Mouse (Mus musculus): ENCODE data around the gene Tanc2. TPM values are rescaled to one million over a fixed set of nuclear protein-coding genes. Genes with fewer than 3 reads are reported as not detected.

The Tanc2 gene
- total and polyA plus RNA-seq, 2 experiments from 2014 or later: 26.8 to 83.4 TPM

DNA sequence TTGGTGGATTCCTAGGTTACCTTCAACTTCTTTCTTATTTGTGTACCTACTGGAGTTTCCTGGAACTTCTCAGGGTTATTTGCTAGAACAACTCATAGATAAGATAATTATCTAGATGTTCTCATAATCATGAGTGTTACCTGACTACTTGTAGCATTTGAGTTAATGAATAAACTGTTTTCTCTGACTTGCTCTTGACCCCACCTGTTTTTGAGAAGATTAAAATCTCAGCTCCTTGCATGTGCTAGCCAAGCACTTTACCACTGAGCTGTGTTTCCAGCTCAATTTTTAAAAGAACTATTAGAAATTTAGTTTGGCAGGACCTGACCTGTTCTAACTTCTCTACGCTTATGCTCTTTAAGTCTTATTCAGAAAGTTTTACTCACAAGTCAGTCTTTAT, 36.4 kb downstream of the Tanc2 start:
- ATAC-seq (no peak), DNase-seq (ENCODE audit: low spot score) (no peak)
- no peaks in the 10 kb centered on the region for H3K4me1 ChIP-seq (ENCODE audit: insufficient read depth, low read length)
- no peaks in the 10 kb centered on the region for H3K36me3 ChIP-seq (ENCODE audit: insufficient read depth, low read length)
- H3K9ac ChIP-seq (replicated peaks; ENCODE audit: low read length): no peak overlapping the region
- 85% methylated on average over 1 of the region's 1 CpGs for WGBS
- H3K4me2 ChIP-seq (ENCODE audit: low read depth, low read length): no peak overlapping the region
- no peak for TF ChIP-seq CTCF (IDR thresholded peaks at IDR 0.05; ENCODE audit: low read depth)
- H3K27ac ChIP-seq: no peak overlapping the region
- no peak overlapping the region for H3K4me3 ChIP-seq (ENCODE audit: low read length)
- H3K27me3 ChIP-seq (ENCODE audit: insufficient read depth, low read length): no peaks in the 10 kb centered on the region
- H3K9me3 ChIP-seq (ENCODE audit: low read length): no peaks in the 10 kb centered on the region

DNA sequence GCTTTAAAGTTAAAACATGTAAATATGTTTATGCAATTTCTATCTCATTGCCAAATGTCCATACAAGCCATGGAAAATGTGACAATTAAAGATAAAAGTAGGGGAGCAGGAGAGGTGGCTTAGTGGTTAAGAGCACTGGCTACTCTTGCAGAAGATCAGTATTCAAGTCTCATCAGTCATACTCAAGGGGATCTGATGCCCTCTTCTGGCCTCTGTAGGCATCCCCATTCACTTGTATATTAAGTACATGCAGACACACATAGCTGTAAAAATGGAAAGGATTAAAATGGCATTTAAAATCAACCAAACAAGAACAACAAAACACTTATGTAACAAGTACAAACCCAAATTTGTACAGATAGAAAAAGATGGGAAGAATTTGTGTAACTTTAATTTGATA, 54.2 kb downstream of the Tanc2 start:
- H3K4me3 ChIP-seq (ENCODE audit: low read length): no peak overlapping the region
- H3K9ac ChIP-seq (replicated peaks; ENCODE audit: low read length): no peak overlapping the region
- no peaks in the 10 kb centered on the region for H3K9me3 ChIP-seq (ENCODE audit: low read length)
- H3K4me1 ChIP-seq (ENCODE audit: insufficient read depth, low read length): no peaks in the 10 kb centered on the region
- H3K4me2 ChIP-seq (ENCODE audit: low read depth, low read length): no peak overlapping the region
- peak; percentile 24; the same call in 1 of the 2 replicates for TF ChIP-seq CTCF (IDR thresholded peaks at IDR 0.05; ENCODE audit: low read depth)
- no peak overlapping the region for H3K27ac ChIP-seq
- no peaks in the 10 kb centered on the region for H3K27me3 ChIP-seq (ENCODE audit: insufficient read depth, low read length)
- DNase-seq (ENCODE audit: low spot score): no peak
- no peak for ATAC-seq
- H3K36me3 ChIP-seq (ENCODE audit: insufficient read depth, low read length): no peaks in the 10 kb centered on the region

DNA sequence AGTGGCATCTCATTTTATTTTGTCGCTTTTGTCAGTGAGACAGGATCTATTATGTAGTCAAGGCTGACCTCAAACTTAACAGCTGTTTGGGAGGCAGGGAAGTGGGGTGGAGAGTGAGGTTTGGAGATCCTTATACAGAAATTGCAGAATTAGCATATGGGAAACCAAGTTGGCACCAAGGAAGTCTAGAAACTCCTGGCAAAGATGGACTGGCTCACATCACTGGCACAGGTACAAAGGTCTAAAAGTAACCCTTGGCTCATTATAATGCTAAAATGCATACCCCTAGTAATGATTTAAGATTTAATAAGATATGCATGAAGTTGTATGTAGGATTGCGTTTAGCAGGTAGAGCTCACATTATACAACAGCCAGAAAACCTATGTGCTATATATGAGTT, 58.2 kb downstream of the Tanc2 start:
- WGBS: 93% methylated on average over 2 of the region's 2 CpGs

DNA sequence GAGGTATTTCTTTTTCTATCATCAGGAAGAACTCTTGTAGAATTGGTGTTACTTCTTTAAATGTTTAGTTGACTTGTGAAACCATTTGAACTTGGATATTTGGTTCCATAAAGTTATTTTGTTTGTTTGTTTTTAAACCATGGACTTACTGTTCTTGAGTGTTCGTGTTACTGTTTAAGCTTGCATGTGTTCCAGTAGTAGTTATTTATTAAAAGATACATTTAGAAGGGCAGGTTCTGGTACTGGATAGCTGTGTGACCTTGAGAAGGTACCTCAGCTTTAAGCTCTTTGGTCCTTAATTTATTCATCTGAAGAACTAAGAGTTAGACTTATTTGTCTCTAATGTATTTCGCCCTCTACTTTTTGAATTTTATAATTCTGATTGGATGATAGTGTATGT, 64.8 kb downstream of the Tanc2 start:
- no peak overlapping the region for H3K27ac ChIP-seq
- no peaks in the 10 kb centered on the region for H3K36me3 ChIP-seq (ENCODE audit: insufficient read depth, low read length)
- H3K4me1 ChIP-seq (ENCODE audit: insufficient read depth, low read length): no peaks in the 10 kb centered on the region
- TF ChIP-seq CTCF (IDR thresholded peaks at IDR 0.05; ENCODE audit: low read depth): no peak
- DNase-seq (ENCODE audit: low spot score) (no peak), ATAC-seq (no peak)
- no peaks in the 10 kb centered on the region for H3K27me3 ChIP-seq (ENCODE audit: insufficient read depth, low read length)
- no peak overlapping the region for H3K4me2 ChIP-seq (ENCODE audit: low read depth, low read length)
- no peak overlapping the region for H3K9ac ChIP-seq (replicated peaks; ENCODE audit: low read length)
- no peak overlapping the region for H3K4me3 ChIP-seq (ENCODE audit: low read length)
- 87% methylated on average over 2 of the region's 2 CpGs for WGBS
- no peaks in the 10 kb centered on the region for H3K9me3 ChIP-seq (ENCODE audit: low read length)

More for the DNA sequence above, 58.2 kb downstream of the Tanc2 start:
- Histone ChIP-seq H3K36me3 (ENCODE audit: insufficient read depth, low read length) (no peaks in the 10 kb centered on the region), H3K4me3 (ENCODE audit: low read length) (no peak overlapping the region), H3K4me2 (ENCODE audit: low read depth, low read length) (no peak overlapping the region), H3K27ac (no peak overlapping the region), H3K27me3 (ENCODE audit: insufficient read depth, low read length) (no peaks in the 10 kb centered on the region), H3K9ac (replicated peaks; ENCODE audit: low read length) (no peak overlapping the region), H3K4me1 (ENCODE audit: insufficient read depth, low read length) (no peaks in the 10 kb centered on the region), H3K9me3 (ENCODE audit: low read length) (no peaks in the 10 kb centered on the region)
- ATAC-seq (no peak), DNase-seq (ENCODE audit: low spot score) (no peak)
- TF ChIP-seq CTCF (IDR thresholded peaks at IDR 0.05; ENCODE audit: low read depth): no peak

DNA sequence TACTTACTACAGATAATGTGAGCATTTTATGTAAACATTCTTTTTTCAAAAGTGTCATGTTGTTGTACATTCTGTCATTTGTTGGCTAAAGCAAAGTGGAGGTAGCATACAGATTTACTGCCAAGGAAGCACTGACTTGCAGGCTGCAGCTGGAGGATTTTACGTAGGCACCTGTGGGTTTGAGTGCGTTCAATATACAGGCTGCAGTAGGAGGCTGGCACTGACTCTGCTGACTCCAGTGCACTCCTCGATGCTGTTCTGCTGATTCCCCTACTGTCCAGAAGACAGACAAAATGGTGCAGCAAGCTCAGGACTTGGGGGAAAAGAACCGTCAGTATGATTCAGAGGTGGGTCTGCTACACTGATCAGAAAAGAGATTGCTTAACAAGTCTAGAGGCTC, 65.5 kb downstream of the Tanc2 start:
- Histone ChIP-seq H3K4me2 (ENCODE audit: low read depth, low read length) (no peak overlapping the region), H3K27me3 (ENCODE audit: insufficient read depth, low read length) (no peaks in the 10 kb centered on the region), H3K4me3 (ENCODE audit: low read length) (no peak overlapping the region), H3K9ac (replicated peaks; ENCODE audit: low read length) (no peak overlapping the region), H3K36me3 (ENCODE audit: insufficient read depth, low read length) (no peaks in the 10 kb centered on the region), H3K27ac (no peak overlapping the region), H3K9me3 (ENCODE audit: low read length) (no peaks in the 10 kb centered on the region), H3K4me1 (ENCODE audit: insufficient read depth, low read length) (no peaks in the 10 kb centered on the region)
- no peak for TF ChIP-seq CTCF (IDR thresholded peaks at IDR 0.05; ENCODE audit: low read depth)
- WGBS: 66% methylated on average over 4 of the region's 4 CpGs
- DNase-seq (ENCODE audit: low spot score) (no peak), ATAC-seq (no peak)

DNA sequence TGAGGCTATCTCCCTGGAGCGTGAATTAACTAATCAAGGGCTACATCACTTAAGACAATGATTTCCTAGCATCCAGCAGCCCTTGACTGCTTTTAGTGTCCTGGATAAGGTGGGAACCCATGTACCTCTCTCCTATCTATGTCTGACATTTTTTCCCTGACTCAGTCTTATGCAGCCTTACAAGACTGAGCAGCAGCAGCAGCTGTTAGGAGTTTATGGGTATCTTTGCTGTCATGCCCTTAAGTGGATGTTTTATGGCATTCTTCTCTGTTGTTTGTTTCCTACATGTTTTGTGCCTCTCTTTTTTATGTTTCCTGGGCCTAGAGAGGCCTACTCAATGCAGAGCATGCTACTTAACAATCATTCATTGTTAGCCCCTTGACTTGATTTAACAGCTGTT, 78.1 kb downstream of the Tanc2 start:
- no peak for ATAC-seq
- no peaks in the 10 kb centered on the region for H3K27me3 ChIP-seq (ENCODE audit: insufficient read depth, low read length)
- H3K4me3 ChIP-seq (ENCODE audit: low read length): no peak overlapping the region
- 91% methylated on average over 1 of the region's 1 CpGs for WGBS
- DNase-seq (ENCODE audit: low spot score): no peak
- H3K4me1 ChIP-seq (ENCODE audit: insufficient read depth, low read length): no peaks in the 10 kb centered on the region
- no peak overlapping the region for H3K27ac ChIP-seq
- no peak overlapping the region for H3K9ac ChIP-seq (replicated peaks; ENCODE audit: low read length)
- H3K4me2 ChIP-seq (ENCODE audit: low read depth, low read length): no peak overlapping the region
- no peaks in the 10 kb centered on the region for H3K36me3 ChIP-seq (ENCODE audit: insufficient read depth, low read length)
- H3K9me3 ChIP-seq (ENCODE audit: low read length): no peaks in the 10 kb centered on the region
- no peak for TF ChIP-seq CTCF (IDR thresholded peaks at IDR 0.05; ENCODE audit: low read depth)

DNA sequence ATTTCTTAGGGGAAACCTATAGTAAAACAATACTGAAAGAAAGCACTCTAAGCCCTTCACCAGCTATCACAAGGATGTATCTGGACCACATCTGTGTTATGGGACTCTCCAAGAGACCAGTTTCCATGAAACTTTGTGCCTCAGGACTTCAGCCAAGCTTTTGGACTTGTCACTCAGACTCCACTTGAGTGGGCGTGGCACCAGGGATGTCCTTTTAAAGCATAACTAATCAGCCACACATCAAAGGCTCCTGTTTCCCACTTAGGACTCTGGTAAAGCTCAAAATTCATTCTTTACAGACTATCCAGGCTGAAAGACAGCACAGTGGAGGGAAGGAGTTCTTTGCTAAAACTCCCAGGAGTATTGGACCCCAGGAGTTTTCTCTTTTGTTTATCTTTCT, 89.2 kb downstream of the Tanc2 start:
- Histone ChIP-seq H3K4me3 (ENCODE audit: low read length) (no peak overlapping the region), H3K4me1 (ENCODE audit: insufficient read depth, low read length) (no peaks in the 10 kb centered on the region), H3K4me2 (ENCODE audit: low read depth, low read length) (no peak overlapping the region), H3K27ac (no peak overlapping the region), H3K9ac (replicated peaks; ENCODE audit: low read length) (no peak overlapping the region), H3K27me3 (ENCODE audit: insufficient read depth, low read length) (no peaks in the 10 kb centered on the region), H3K36me3 (ENCODE audit: insufficient read depth, low read length) (no peaks in the 10 kb centered on the region), H3K9me3 (ENCODE audit: low read length) (no peaks in the 10 kb centered on the region)
- ATAC-seq (no peak), DNase-seq (ENCODE audit: low spot score) (no peak)
- no peak for TF ChIP-seq CTCF (IDR thresholded peaks at IDR 0.05; ENCODE audit: low read depth)
- 79% methylated on average over 1 of the region's 1 CpGs for WGBS
